Mouse (Mus musculus): ENCODE data around the gene Gm20662.
"Not testable (repeated sequence)": the region's sequence is repeated elsewhere in the genome, so short reads cannot be mapped to it uniquely, and the experiment has no call there.

The Gm20662 gene

DNA sequence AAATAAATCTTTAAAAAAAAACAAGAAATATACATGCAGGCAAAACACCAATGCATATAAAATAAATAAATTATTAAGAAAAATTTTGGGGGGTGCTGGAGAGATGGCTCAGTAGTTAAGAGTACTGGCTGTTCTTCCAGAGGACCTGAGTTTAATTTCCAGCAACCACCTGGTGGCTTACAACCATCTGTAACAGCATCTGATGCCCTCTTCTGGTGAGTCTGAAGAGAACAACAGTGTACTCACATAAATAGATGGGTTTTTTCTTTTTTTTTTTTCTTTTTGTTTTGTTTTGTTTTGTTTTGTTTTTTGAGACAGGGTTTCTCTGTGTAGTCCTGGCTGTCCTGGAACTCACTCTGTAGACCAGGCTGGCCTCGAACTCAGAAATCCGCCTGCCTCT lies 17.4 kb downstream of the Gm20662 start:
- DNase-seq, result not testable (repeated sequence)

DNA sequence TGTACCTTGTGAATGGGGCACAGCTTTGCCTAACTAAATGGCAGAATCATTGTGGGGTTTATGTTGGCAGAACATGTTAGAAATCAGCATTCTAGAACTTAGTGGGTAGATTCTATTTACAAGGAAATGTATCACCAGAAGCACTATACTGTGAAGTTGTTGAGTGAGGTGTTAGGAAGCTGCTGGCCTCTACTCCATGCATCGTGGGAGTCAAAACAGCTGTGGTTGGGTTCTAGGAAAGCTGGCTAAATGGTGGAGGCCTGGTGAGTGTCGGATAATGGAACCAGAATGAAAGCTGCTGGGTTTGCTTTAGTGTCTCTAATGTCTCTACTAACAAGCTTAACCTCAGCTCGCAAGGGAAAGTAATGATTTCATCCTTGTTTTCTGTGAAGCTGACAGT lies 21.0 kb downstream of the Gm20662 start:
- DNase-seq, result no peak

DNA sequence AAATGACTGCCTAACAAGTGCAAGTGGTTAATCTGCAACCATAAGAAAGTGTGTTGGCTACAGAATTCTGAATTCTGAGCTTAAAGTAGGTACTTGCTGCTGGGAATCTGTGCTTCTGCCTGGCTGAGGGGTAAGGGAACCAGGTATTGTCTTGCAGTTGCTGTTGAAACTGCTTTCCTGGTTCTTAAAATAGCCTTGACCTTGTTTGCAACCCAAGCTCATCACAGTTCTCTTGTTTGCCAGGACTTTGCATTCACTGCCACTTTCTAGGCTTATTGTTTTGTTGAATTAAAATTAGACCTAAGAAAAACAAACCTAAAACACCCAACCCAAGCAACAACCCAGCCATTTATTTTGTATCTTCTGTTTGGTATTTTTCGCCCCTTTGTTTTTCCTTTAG lies 24.6 kb downstream of the Gm20662 start:
- DNase-seq, result no peak

DNA sequence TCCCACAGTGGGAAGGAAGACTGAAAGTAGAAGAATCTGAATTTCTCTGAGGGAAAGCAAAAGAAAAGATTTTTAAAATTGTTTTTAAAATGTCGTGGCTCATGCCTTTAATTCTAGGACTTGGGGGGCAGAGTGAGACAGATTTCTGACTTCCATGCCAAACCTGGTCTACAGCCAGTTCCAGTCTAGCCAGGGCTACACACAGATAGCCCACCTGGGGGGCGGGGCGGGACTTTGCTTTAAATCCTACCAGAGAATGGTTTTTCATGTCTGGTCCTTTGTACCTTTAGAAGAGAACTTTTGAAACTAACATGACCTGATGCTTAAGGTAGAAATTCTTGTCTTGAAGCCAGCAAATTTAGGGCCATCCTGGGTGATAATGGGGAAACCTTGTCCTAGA lies 27.1 kb downstream of the Gm20662 start:
- DNase-seq, result no peak

DNA sequence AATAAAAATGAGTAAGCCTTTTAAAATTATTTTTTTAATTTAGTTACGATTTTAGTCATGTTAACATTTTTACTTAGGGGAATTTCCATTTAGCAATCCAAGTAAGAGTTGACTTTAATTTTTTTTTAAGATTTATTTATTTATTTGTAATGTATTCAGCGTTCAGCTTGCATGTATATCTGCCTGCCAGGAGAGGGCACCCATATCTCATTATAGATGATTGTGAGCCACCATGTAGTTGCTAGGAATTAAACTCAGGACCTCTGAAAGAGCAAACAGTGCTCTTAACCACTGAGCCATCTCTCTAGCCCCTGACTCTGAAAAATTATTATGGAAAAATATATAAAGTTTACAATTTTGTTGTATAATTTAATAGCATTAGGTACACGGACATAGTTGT lies 30.4 kb downstream of the Gm20662 start:
- no peak for DNase-seq

DNA sequence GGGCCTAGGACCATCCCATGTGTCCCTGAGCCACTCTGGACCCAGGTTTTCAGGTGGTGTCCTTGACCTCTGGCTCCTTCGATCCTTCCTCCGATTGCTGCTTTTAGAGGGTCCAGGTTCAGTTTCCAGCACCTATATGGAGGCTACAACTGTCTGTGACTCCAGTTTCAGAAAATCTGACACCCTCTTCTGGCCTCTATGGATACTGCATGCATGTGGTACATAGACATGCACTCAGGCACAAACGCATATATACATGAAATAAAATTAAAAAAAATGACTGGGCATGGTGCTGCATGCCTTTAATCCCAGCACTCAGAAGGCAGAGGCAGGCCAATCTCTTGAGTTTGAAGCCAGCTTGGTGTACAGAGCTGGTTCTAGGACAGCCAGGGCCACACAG lies 31.7 kb downstream of the Gm20662 start:
- no peak for DNase-seq

DNA sequence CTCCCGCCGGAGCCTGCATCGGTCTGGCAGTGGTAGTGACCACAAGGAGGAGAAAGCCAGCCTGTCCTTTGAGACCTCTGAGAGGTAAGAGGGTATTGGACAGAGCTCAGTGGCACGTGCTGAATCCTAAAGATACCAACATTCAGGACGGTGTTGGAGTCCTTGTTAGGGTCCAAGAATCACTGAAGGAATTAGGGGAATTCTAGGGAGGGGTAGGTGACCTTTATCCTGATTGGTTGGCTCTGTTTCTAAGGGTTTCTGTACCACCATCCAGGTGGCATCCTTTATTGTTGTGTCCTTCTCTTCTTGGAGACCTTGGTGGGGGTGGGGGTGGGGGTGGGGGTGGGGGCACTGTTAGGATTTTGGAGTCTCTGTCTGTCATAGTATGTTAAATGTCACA lies 36.0 kb downstream of the Gm20662 start:
- DNase-seq, result no peak

DNA sequence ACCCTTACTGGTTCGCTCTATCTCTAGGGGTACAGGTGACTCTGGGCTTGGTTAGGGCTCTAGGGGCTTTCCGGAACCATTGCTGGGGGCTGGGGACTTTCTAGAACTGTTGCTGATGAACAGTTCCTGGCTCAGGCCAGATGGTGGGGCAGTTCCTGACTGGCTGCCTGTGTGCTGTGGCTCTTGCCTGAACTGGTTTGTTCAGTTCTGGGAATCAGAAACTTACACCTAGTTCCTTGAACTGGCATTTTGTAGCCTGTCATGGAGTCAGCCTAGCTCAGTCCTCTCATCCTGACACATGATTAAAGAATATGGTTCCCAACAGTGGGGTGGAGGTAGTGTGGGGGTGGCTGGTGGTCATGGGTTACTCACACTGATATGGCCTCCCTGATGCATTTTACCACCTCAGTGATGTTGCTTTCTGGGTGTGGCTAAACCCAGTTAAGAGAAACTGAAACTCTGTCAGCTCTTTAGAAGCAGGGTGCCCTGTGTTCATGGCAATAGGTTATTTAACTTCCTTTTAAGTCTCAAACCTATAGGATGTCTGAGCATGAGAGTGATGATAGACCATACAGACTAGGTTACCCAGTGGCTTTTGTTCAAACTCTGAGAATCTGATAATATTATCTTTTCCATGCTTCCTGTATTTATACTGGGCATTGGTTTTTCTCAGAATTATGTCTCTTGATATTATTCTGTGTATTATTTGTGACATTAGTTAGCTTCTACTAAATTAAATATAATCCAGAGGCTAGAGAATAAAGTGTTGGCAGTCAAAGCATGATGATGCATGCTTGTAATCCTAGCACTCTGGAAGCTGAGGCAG lies 39.4 kb downstream of the Gm20662 start:
- no peak for DNase-seq

DNA sequence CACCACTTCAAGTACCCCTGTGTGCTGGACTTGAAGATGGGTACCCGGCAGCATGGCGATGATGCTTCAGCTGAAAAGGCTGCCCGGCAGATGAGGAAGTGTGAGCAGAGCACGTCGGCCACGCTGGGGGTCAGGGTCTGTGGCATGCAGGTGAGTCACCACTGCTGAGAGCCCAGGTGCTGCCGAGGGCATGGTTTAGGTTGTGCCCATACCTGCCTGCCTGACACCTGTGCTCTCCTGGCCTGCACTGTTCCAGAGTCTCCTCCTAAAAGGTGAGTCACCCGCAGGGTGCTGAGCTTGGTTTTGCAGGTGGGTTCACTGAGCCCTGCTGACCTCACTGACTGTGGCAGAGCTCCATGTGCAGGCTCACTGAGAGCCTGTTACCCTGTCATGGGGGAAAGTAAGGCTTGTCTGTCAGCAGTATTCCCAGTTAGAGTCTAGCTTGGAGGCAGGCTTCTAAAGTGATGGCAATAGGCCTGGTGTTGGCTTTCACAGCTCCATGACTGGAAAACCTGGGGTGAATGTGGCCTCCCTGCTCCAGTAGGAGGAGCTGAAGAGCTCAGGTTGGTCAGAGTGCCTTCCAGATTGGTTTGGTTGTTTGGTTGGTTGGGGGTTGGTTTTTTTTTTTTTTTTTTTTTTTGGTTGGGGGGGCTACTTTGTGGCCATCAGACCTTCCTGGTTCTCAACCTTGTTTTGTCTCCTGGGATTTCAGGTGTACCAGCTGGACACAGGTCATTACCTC lies 48.8 kb downstream of the Gm20662 start:
- no peak for DNase-seq

DNA sequence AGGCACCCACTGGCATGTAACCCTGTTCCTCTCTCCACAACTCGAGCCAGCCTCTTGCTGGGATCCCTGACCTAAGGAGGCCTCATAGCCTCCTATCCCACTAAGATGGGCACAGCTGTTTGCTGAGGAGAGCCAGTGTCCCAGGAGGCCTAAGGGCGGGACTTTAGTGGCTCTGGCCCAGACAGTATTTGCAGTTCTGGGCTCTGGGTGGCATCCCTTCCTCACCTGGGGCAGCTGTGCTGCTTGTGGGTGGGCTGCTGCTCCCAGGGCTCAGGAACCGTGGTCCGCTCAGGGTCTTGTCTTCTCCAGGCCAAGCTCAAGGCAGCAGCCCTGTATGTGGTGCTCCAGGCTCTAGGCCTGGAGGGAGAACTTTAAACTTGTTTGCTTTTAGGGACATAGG lies 50.4 kb downstream of the Gm20662 start:
- DNase-seq, result no peak

DNA sequence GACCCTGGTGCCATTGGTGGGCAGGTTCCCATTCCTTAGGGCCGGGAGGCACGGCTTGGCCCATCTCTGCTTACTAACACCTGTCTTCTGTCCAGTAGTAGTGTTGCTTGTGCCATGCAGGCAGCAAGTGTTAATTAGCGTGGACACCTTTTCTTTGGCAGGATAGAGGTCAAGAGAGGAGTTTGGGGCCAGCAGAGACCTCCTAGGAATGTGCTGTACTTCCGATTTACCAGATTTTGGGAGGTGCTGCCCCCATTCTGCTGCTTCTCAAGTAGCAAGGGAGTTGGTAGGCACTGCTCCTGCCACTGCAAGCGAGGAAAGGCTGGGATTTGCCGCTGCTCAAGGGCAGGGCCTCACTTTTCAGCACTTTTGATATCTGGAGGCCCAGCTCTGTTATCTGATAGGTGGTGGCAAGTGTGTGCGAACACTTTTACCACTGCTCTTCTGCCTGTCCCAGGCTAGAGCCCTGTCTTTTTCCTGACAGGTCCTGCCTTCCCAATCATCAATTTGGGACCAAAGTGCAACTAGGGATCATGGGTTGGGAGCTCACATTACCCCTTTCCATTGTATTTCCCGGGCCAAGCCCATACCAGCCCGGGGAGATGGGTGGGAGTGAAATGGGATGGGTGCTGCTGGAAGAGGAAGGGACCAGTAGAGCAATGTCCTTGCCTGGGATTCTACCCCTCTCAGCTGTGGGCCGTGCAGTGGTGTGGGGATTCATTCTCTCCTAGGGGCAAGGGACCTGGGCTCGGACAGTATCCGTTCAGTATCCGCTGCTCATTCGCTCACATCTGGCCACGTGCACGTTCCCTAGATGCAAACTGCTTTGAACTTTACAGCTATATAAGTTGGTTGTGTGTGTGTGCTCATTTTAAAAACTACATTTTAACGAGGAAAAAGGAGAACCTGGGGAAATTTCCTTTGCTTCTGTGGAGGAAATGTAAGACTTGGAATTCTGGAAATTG lies 51.7 kb downstream of the Gm20662 start:
- DNase-seq, result no peak

DNA sequence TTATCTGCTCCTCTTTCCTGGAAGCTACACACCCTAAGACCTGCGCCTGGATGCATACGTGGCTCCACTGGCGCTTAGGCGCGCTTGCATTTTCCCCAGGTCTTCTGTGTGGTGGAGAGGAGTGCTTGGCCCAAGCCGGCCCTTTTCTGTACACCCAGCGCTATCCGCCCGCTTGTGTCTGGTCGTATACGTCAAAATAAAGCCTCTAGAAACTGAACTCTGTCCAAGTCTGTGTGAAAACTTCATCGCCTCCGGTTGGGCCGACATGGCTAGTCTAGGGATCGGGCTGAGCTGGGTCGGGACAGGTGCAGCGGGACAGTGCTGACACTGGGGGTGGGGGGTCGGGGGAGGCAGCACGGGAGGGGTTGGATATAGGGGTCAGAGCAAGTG lies 52.4 kb downstream of the Gm20662 start:
- no peak for DNase-seq

DNA sequence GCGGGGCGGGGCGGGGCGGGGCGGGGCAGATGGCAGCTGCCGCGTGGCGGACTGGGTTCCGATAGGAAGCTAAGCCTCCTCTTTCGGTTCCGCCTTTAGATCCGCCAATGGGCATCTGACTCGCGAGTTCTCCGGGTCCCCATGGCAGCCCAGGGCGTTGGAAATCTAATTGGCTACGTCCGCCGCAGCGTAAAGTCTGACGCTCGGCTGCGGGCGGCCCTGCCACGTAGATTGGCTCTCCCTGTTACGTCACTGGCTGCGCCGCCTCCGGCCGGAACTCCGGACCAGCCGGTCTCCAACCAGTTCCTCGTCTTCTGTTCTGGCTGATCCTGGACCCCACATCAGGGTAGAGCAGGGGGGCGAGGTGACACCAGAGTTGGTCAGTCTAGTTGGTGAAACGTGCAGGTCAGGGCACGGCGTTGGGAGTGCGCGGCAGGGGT lies 52.9 kb downstream of the Gm20662 start, which contains the start of gene Gmppb:
TSS of gene Gmppb (plus strand) at position 227 of the 440 bp plus-strand sequence.
- DNase-seq, result peak; percentile 92

DNA sequence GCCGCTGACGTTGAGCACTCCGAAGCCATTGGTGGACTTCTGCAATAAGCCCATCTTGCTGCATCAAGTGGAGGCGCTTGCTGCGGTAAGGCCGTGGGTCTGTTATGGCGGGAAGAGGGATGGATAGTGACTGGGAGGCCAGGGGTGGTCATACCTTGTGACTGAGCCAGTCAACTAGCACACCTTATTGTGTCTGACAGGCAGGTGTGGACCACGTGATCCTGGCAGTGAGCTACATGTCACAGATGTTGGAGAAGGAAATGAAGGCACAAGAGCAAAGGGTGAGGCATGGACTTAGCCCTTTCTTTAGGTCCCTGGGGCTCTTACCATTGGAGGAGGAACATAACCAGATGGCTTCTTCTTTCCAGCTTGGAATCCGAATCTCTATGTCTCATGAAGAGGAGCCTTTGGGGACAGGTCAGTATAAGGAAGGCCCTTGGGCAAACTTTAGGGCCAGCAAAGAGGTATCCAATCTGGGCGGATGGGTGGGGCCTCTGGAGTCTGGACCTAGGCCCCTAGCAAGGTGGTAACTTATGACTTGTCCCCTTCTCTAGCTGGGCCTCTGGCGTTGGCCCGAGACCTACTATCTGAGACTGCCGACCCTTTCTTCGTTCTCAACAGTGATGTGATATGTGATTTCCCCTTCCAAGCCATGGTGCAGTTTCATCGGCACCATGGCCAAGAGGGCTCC lies 53.6 kb downstream of the Gm20662 start:
- no peak for DNase-seq

DNA sequence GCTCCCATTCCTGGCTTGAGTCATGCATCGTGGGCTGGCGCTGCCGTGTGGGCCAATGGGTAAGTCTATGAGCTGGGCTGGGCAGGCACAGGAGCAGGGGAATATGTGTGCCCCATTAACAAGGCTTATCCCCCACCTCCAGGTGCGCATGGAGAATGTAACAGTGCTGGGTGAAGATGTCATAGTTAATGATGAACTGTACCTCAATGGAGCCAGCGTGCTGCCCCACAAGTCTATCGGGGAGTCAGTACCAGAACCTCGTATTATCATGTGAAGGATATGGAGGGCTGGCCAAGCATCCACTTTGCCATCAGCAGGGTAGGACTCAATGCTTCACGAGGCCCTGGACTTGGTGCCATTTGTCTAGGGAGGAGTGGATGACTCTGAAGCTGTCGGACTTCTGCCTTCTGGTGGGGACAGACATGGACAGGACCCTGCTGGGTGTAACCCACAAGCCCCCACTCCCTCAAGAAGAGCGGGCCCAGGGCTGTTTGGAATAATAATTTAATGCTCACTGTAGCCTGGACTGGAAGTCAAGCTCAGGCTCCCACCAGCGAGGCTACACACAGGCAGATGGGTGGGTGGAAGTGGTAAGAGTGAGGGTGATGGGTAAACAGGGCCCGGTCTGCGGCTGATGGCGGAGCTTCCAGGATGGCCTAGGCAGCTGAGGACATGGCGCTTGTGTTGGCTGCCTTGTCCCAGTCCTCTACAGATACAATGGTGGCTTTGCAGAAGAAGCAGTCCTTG lies 55.2 kb downstream of the Gm20662 start:
- no peak for DNase-seq

DNA sequence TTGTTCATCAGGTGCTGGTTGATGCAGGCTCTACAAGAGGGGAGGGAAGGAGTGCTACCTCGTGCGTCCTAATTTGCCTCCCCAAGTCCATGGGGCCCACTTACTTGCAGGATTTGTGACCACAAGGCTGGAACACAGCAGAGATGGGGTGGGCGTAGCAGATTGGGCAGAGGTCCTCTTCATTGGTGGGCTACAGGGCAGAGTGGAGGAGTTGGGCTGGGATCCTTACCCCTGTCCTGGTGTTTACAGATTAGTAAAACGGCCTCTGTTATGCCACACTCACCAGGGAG lies 55.7 kb downstream of the Gm20662 start:
- no peak for DNase-seq

DNA sequence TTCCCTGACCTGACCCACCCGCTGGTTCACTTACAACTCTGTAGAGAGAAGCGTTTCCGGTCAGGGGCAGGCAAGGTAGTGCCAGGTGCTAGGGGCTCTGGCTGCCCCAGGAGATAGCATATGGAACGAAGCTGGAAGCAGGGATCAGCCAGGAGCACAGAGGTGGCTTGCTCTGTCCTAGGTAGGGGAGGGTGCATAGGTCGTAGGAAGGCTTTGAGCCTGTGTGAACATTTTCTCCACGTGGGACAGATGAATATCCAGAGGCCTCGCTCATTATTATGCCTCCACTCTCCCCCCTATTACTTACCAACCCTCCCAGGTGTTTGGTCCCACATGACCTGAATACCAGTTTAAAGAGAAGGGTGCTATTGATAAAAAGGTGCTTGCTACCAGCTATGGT lies 56.3 kb downstream of the Gm20662 start:
- no peak for DNase-seq

DNA sequence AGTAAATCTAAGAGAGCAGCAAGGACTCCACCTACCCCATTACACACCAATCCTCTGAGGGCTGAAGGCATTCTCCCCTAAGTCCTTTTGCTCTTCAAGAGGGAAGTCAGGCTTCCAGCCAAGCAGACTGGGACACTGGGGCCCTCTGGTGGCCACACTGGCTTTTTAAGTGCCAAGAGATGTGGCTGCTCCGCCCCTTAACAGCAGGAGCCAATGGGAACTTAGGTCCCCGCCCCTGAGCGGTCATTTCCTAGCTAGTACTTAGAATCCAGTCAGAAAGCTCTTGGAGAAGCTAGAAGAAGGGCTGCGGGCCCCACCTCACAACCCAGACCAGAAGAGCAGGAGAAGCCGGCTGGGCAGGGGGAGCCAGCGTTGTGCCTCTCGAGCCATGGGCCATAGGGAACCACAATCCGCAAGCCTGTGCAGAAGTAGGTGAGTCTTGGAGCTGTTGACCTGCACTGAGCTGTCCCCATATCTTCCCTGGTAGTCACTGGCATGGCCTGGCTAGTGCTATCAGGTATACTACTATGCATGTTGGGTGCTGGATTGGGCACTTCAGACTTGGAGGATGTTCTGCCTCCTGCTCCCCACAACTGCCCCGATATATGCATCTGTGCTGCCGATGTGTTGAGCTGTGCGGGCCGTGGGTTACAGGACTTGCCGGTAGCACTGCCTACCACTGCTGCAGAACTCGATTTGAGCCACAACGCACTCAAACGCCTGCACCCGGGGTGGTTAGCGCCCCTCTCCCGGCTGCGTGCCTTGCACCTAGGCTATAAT lies 56.9 kb downstream of the Gm20662 start, which contains the start of gene Amigo3:
TSS of gene Amigo3 (plus strand) at position 275 of the 780 bp plus-strand sequence.
- DNase-seq, result peak; percentile 97

DNA sequence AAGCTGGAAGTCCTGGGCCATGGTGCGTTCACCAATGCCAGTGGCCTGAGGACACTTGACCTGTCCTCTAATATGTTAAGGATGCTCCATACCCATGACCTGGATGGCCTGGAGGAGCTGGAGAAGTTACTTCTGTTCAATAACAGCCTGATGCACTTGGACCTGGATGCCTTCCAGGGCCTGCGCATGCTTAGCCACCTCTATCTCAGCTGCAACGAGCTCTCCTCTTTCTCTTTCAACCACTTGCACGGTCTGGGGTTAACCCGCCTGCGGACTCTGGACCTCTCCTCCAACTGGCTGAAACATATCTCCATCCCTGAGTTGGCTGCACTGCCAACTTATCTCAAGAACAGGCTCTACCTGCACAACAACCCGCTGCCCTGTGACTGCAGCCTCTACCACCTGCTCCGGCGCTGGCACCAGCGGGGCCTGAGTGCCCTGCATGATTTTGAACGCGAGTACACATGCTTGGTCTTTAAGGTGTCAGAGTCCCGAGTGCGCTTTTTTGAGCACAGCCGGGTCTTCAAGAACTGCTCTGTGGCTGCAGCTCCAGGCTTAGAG lies 57.6 kb downstream of the Gm20662 start:
- no peak for DNase-seq

DNA sequence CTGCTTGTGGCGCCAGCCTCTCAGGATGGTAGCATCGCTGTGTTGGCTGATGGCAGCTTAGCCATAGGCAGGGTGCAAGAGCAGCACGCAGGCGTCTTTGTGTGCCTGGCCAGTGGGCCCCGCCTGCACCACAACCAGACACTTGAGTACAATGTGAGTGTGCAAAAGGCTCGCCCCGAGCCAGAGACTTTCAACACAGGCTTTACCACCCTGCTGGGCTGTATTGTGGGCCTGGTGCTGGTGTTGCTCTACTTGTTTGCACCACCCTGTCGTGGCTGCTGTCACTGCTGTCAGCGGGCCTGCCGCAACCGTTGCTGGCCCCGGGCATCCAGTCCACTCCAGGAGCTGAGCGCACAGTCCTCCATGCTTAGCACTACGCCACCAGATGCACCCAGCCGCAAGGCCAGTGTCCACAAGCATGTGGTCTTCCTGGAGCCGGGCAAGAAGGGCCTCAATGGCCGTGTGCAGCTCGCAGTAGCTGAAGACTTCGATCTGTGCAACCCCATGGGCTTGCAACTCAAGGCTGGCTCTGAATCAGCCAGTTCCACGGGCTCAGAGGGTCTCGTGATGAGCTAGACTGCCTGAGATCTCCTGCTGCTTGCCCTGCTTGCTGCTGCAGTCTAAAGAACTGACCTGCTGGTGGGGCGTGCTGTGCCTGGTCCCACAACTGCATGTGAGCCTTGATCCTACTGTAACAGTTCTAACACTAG lies 58.3 kb downstream of the Gm20662 start:
- no peak for DNase-seq

All from right cerebral cortex, postnatal 4 days (tissue).